Mouse (Mus musculus): ENCODE measurements around the gene Fmnl2. TPM values are rescaled to one million over a fixed set of nuclear protein-coding genes. Genes with fewer than 3 reads are reported as not detected.

The Fmnl2 gene
- total and polyA plus RNA-seq, 3 experiments: 0.42 to 2.8 (median 2.1) TPM

DNA sequence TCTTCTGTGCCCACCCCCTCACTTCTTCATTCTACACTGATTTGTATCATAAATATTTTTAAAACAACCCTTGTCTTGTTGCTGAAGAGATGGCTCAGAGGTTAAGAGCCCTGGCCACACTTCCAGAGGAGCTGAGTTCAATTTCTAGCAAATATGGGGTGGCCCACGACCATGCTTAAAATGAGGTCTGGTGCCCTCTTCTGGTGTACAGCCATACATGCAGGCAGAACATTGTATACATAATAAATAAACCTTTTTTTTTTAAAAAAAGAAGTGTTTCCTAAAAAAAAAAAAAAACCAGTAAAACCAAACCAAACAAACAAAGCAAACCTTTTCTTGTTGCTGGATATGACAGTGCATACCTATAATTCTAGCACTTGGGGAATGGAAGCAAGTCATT lies 225.6 kb downstream of the Fmnl2 start:
- dilution Hi-C loops (cut with MboI; ENCODE audit: extremely low pct_ligation_motif_present, extremely low pct_unique_long_range_greater_than_20kb, low sequenced_read_pairs): no loop called here
- in situ Hi-C loops (cut with MboI; ENCODE audit: low pct_ligation_motif_present, low pct_unique_long_range_greater_than_20kb, low sequenced_read_pairs): loop anchor here (25.0 kb wide), 1 partner anchor 446 kb away; no protein-coding TSS in a partner anchor
- peak; percentile 37 for DNase-seq (ENCODE audit: extremely low read depth)

DNA sequence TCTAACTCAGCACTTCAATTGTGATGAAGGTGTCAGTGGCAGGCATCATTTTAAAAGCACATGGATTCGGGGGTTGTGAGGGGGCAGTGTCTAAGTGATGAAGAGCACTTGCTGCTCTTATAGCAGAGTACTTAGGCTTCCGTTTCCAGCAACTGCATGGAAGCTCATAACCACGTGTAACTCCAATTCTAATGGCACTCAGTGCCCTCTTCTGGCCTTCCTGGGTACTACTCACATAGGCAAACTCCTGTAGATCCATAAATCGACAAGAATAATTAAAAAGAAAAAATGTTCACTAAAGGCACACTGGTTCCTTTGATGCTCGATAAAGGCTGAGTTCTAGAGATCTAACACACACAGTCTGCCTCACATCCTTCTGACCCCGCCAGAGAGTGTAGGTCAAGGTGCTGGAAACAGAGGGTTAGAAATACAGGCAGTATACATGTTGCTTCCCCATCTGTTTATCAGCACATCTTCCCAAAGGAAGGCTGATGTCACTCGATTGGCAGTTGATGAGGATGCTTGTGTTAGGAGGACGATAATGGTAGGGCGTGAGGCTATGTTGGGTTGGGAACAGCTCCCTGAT lies 228.1 kb downstream of the Fmnl2 start:
- DNase-seq (ENCODE audit: extremely low read depth): peak; percentile 68
- TF ChIP-seq ETS1 (conservative IDR thresholded peaks at IDR 0.05; ENCODE audit: low read depth, low read length) (no peak), POLR2AphosphoS2 (IDR thresholded peaks at IDR 0.05; ENCODE audit: low read depth, low read length) (no peak), MAFK (IDR thresholded peaks at IDR 0.05; ENCODE audit: insufficient replicate concordance, low read length) (no peak), BHLHE40 (IDR thresholded peaks at IDR 0.05; ENCODE audit: low read depth, low read length) (no peak), TBP (conservative IDR thresholded peaks at IDR 0.05; ENCODE audit: low read depth, low read length) (no peak), MYC (IDR thresholded peaks at IDR 0.05; ENCODE audit: low read depth, low read length) (peak; percentile 100), KAT2A (IDR thresholded peaks at IDR 0.05; ENCODE audit: insufficient replicate concordance, low read length) (no peak), MEF2A (IDR thresholded peaks at IDR 0.05; ENCODE audit: borderline replicate concordance, low read depth, low read length) (no peak), JUND (conservative IDR thresholded peaks at IDR 0.05; ENCODE audit: low read depth, low read length) (no peak), GABPA (IDR thresholded peaks at IDR 0.05; ENCODE audit: insufficient replicate concordance, low read depth, low read length) (no peak), CTCF (conservative IDR thresholded peaks at IDR 0.05 in 1 of 2, IDR thresholded peaks at IDR 0.05 in 1 of 2; ENCODE audit: low read depth in 2 of 2, low read length in 2 of 2) (peak; percentile 64 to 77), MAX (IDR thresholded peaks at IDR 0.05; ENCODE audit: low read length) (peak; percentile 97), RAD21 (IDR thresholded peaks at IDR 0.05; ENCODE audit: low read depth, low read length) (peak; percentile 73), MXI1 (IDR thresholded peaks at IDR 0.05; ENCODE audit: low read depth, low read length) (peak; percentile 60; the same call in 1 of the 2 replicates), SMC3 (IDR thresholded peaks at IDR 0.05; ENCODE audit: low read depth, low read length) (peak; percentile 73), ZC3H11A (IDR thresholded peaks at IDR 0.05; ENCODE audit: low read depth, low read length) (peak; percentile 16; the same call in 1 of the 2 replicates)
- Histone ChIP-seq H3K4me2 (ENCODE audit: insufficient read depth, low read depth, poor library complexity, severe bottlenecking) (no peak overlapping the region), H3K4me3 (replicated peaks in 1 of 3; ENCODE audit: low read depth in 2 of 3, low read length in 2 of 3, poor library complexity in 1 of 3) (no peak overlapping the region), H3K27me3 (replicated peaks) (no peaks in the 10 kb centered on the region), H3K9me3 (replicated peaks; ENCODE audit: low read length) (no peaks in the 10 kb centered on the region), H3K36me3 (replicated peaks in 1 of 2; ENCODE audit: control insufficient read depth in 1 of 2, insufficient read depth in 1 of 2, low read length in 1 of 2) (no peaks in the 10 kb centered on the region), H3K9ac (ENCODE audit: insufficient read depth, low read depth) (no peak overlapping the region), H3K4me1 (ENCODE audit: control insufficient read depth in 1 of 2, insufficient read depth in 2 of 2) (no peaks in the 10 kb centered on the region), H3K79me2 (replicated peaks; ENCODE audit: control insufficient read depth, extremely low read depth, insufficient read depth, poor library complexity, severe bottlenecking) (no peaks in the 10 kb centered on the region), H3K27ac (ENCODE audit: insufficient read depth, low read depth) (no peak overlapping the region)
- dilution Hi-C loops (cut with MboI; ENCODE audit: extremely low pct_ligation_motif_present, extremely low pct_unique_long_range_greater_than_20kb, low sequenced_read_pairs): no loop called here
- in situ Hi-C loops (cut with MboI; ENCODE audit: low pct_ligation_motif_present, low pct_unique_long_range_greater_than_20kb, low sequenced_read_pairs): loop anchor here (5.0 to 25.0 kb wide), 2 partner anchors 323 to 448 kb away; no protein-coding TSS in a partner anchor

More for the DNA sequence above, 225.6 kb downstream of the Fmnl2 start:
- Histone ChIP-seq H3K4me1 (ENCODE audit: control insufficient read depth in 1 of 2, insufficient read depth in 2 of 2) (peaks cover 0 to 4% of the 10 kb centered on the region in 2 experiments; a peak in 1 of 4 replicates), H3K4me3 (replicated peaks in 1 of 3; ENCODE audit: low read depth in 2 of 3, low read length in 2 of 3, poor library complexity in 1 of 3) (no peak overlapping the region), H3K79me2 (replicated peaks; ENCODE audit: control insufficient read depth, extremely low read depth, insufficient read depth, poor library complexity, severe bottlenecking) (no peaks in the 10 kb centered on the region), H3K36me3 (replicated peaks in 1 of 2; ENCODE audit: control insufficient read depth in 1 of 2, insufficient read depth in 1 of 2, low read length in 1 of 2) (no peaks in the 10 kb centered on the region), H3K27me3 (replicated peaks) (no peaks in the 10 kb centered on the region), H3K4me2 (ENCODE audit: insufficient read depth, low read depth, poor library complexity, severe bottlenecking) (no peak overlapping the region), H3K9ac (ENCODE audit: insufficient read depth, low read depth) (no peak overlapping the region), H3K9me3 (replicated peaks; ENCODE audit: low read length) (no peaks in the 10 kb centered on the region), H3K27ac (ENCODE audit: insufficient read depth, low read depth) (no peak overlapping the region)
- no peak for TF ChIP-seq ZKSCAN1 (IDR thresholded peaks at IDR 0.05; ENCODE audit: borderline replicate concordance, low read depth, low read length)
- no peak for TF ChIP-seq MEF2A (IDR thresholded peaks at IDR 0.05; ENCODE audit: borderline replicate concordance, low read depth, low read length)
- TF ChIP-seq ZC3H11A (IDR thresholded peaks at IDR 0.05; ENCODE audit: low read depth, low read length): peak; percentile 14; the same call in 1 of the 2 replicates
- TF ChIP-seq SMC3 (IDR thresholded peaks at IDR 0.05; ENCODE audit: low read depth, low read length): peak; percentile 65
- peak; percentile 80 for TF ChIP-seq ZNF384 (IDR thresholded peaks at IDR 0.05; ENCODE audit: low read depth, low read length)
- no peak for TF ChIP-seq ELF1 (IDR thresholded peaks at IDR 0.05; ENCODE audit: low read depth, low read length)
- no peak for TF ChIP-seq PAX5 (IDR thresholded peaks at IDR 0.05; ENCODE audit: low read length)
- no peak for TF ChIP-seq ZMIZ1 (IDR thresholded peaks at IDR 0.05; ENCODE audit: low read depth, low read length)
- TF ChIP-seq CTCF (conservative IDR thresholded peaks at IDR 0.05 in 1 of 2, IDR thresholded peaks at IDR 0.05 in 1 of 2; ENCODE audit: low read depth in 2 of 2, low read length in 2 of 2): peak; percentile 16 to 68; a peak in 2 of 4 replicates
- peak; percentile 57 for TF ChIP-seq RAD21 (IDR thresholded peaks at IDR 0.05; ENCODE audit: low read depth, low read length)
- no peak for TF ChIP-seq MAX (IDR thresholded peaks at IDR 0.05; ENCODE audit: low read length)

Data from CH12.LX (cell line).